Comparison of ENCODE assay signal across 19 mouse cellular contexts in the genomic region with DNA sequence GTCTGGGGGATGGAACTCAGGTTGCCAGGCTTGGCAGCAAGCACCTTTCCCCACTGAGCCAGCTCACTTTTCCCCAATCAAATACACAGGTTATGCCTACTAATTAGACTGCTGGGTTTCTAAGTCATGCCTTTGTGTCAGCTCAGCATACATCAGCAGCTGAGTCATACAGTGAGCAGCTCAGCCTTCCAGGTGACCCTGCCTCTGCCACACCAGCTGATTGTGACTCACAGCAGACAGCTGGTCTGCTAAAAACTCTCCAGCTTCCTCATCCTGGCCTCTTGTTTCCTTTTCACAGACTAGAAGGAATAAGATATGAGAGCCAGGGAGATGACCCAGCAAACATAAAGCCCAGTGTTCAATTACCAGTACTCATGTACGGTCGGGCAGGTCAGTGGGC.
DNase-seq lines count a peak whose midpoint lies in the region; ATAC-seq and TF ChIP-seq lines count a peak whose summit lies in the region.
"Had no signal": no experiment of that assay in that cellular context is flagged by ENCODE, and none has a peak within 500 bp of the region (broad histone marks: within the 10 kb centered on the region; RNA-seq: fewer than 3 reads in every experiment).

No protein-coding gene starts in this region.

- H3K27ac ChIP-seq in lung, postnatal 0 days (ENCODE audit: low read length), result no peak overlapping the region
- H3K27ac ChIP-seq in CH12.LX (ENCODE audit: insufficient read depth, low read depth), result no peak overlapping the region
- H3K27ac ChIP-seq: forebrain, embryonic 10.5 days; limb, embryonic 10.5 days; liver, embryonic 14.5 days; midbrain, embryonic 13.5 days had no signal

- no peak overlapping the region for H3ac ChIP-seq in myocyte (ENCODE audit: control insufficient read depth, insufficient read length)

- TF ChIP-seq CTCF in lung, postnatal 0 days (IDR thresholded peaks at IDR 0.05), result no peak
- TF ChIP-seq CTCF in CH12.LX (conservative IDR thresholded peaks at IDR 0.05 in 1 of 2, IDR thresholded peaks at IDR 0.05 in 1 of 2; ENCODE audit: low read depth in 2 of 2, low read length in 2 of 2), result no peak

- TF ChIP-seq POLR2A in CH12.LX (IDR thresholded peaks at IDR 0.05; ENCODE audit: low read depth, low read length), result no peak
- no peak for TF ChIP-seq POLR2A in myocyte (IDR thresholded peaks at IDR 0.05; ENCODE audit: insufficient read length, low read depth)

- WGBS in lung, postnatal 0 days, result 84% methylated on average over 2 of the region's 2 CpGs

- peak; percentile 32; the same call in 1 of the 2 replicates for ATAC-seq in lung, postnatal 0 days
- ATAC-seq in megakaryocyte progenitor cell, adult 5-6 weeks (replicated peaks; ENCODE audit: poor library complexity), result no peak
- ATAC-seq: activated CD4-positive, CD25-positive, alpha-beta regulatory T cell, adult 4 months; midbrain, embryonic 13.5 days had no signal

- in situ Hi-C loops in CH12.LX (cut with MboI; ENCODE audit: low pct_ligation_motif_present, low pct_unique_long_range_greater_than_20kb, low sequenced_read_pairs), result no loop called here

- dilution Hi-C loops in CH12.LX (cut with MboI; ENCODE audit: extremely low pct_ligation_motif_present, extremely low pct_unique_long_range_greater_than_20kb, low sequenced_read_pairs), result no loop called here

- H3K9me3 ChIP-seq in lung, postnatal 0 days (ENCODE audit: low read length), result no peaks in the 10 kb centered on the region
- H3K9me3 ChIP-seq in CH12.LX (replicated peaks; ENCODE audit: low read length), result peaks cover 42% of the 10 kb centered on the region
- H3K9me3 ChIP-seq: forebrain, embryonic 10.5 days; limb, embryonic 10.5 days; midbrain, embryonic 13.5 days had no signal

- H3K27me3 ChIP-seq in lung, postnatal 0 days (replicated peaks; ENCODE audit: insufficient read depth, low read length), result no peaks in the 10 kb centered on the region
- no peaks in the 10 kb centered on the region for H3K27me3 ChIP-seq in CH12.LX (replicated peaks)
- H3K27me3 ChIP-seq in myocyte (ENCODE audit: control insufficient read depth, insufficient read depth, insufficient read length), result no peaks in the 10 kb centered on the region
- H3K27me3 ChIP-seq: midbrain, embryonic 13.5 days had no signal

- DNase-seq in lung, postnatal 0 days (ENCODE audit: low spot score), result peak; percentile 18
- DNase-seq in lung, postnatal 4 days, result no peak
- DNase-seq in CH12.LX (ENCODE audit: extremely low read depth), result no peak
- DNase-seq in adrenal gland, postnatal 10 days, result peak; percentile 7
- DNase-seq in thymus, postnatal 10 days (ENCODE audit: low spot score in 2 of 2), result no peak
- DNase-seq in cerebellum, adult 8-10 months, result no peak
- DNase-seq: cerebellum, postnatal 25 days; heart, postnatal 14 days; kidney, postnatal 36 days; layer of hippocampus, postnatal 36 days; lung, postnatal 14 days had no signal

- no peak for TF ChIP-seq RAD21 in CH12.LX (IDR thresholded peaks at IDR 0.05; ENCODE audit: low read depth, low read length)

- H3K4me1 ChIP-seq in lung, postnatal 0 days (ENCODE audit: insufficient read depth, low read depth, low read length), result no peaks in the 10 kb centered on the region
- no peaks in the 10 kb centered on the region for H3K4me1 ChIP-seq in CH12.LX (ENCODE audit: control insufficient read depth in 1 of 2, insufficient read depth in 2 of 2)
- H3K4me1 ChIP-seq: forebrain, embryonic 10.5 days; limb, embryonic 10.5 days; midbrain, embryonic 13.5 days had no signal

- H3K36me3 ChIP-seq in lung, postnatal 0 days (ENCODE audit: insufficient read depth, low read length), result no peaks in the 10 kb centered on the region
- H3K36me3 ChIP-seq in CH12.LX (replicated peaks in 1 of 2; ENCODE audit: control insufficient read depth in 1 of 2, insufficient read depth in 1 of 2, low read length in 1 of 2), result no peaks in the 10 kb centered on the region
- H3K36me3 ChIP-seq in myocyte (ENCODE audit: control insufficient read depth, insufficient read depth), result no peaks in the 10 kb centered on the region
- H3K36me3 ChIP-seq: forebrain, embryonic 10.5 days; G1E; limb, embryonic 10.5 days; midbrain, embryonic 13.5 days had no signal

- no peak for TF ChIP-seq EP300 in lung, postnatal 0 days (IDR thresholded peaks at IDR 0.05)
- TF ChIP-seq EP300 in CH12.LX (IDR thresholded peaks at IDR 0.05; ENCODE audit: low read length), result no peak

- no peak overlapping the region for H3K4me2 ChIP-seq in lung, postnatal 0 days (replicated peaks; ENCODE audit: low read depth, low read length)
- no peak overlapping the region for H3K4me2 ChIP-seq in CH12.LX (ENCODE audit: insufficient read depth, low read depth, poor library complexity, severe bottlenecking)
- H3K4me2 ChIP-seq in myocyte (ENCODE audit: low read depth), result peak overlapping the region; percentile 21
- H3K4me2 ChIP-seq: midbrain, embryonic 13.5 days had no signal

- no peak overlapping the region for H3K9ac ChIP-seq in lung, postnatal 0 days (replicated peaks; ENCODE audit: low read depth)
- H3K9ac ChIP-seq in CH12.LX (ENCODE audit: insufficient read depth, low read depth), result no peak overlapping the region
- H3K9ac ChIP-seq: liver, embryonic 14.5 days; midbrain, embryonic 13.5 days had no signal

- H3K79me2 ChIP-seq in CH12.LX (replicated peaks; ENCODE audit: control insufficient read depth, extremely low read depth, insufficient read depth, poor library complexity, severe bottlenecking) (no peaks in the 10 kb centered on the region), myocyte (ENCODE audit: control insufficient read depth, insufficient read depth) (no peaks in the 10 kb centered on the region)

- H3K4me3 ChIP-seq in lung, postnatal 0 days (ENCODE audit: low read depth, low read length), result no peak overlapping the region
- no peak overlapping the region for H3K4me3 ChIP-seq in CH12.LX (replicated peaks in 1 of 3; ENCODE audit: low read depth in 2 of 3, low read length in 2 of 3, poor library complexity in 1 of 3)
- H3K4me3 ChIP-seq in myocyte, result no peak overlapping the region
- H3K4me3 ChIP-seq: forebrain, embryonic 10.5 days; limb, embryonic 10.5 days; midbrain, embryonic 13.5 days had no signal

TF ChIP-seq in CH12.LX, 34 proteins besides CTCF, POLR2A, EP300 and RAD21:
- TF ChIP-seq ETS1 (conservative IDR thresholded peaks at IDR 0.05; ENCODE audit: low read depth, low read length) (peak; percentile 82), NRF1 (IDR thresholded peaks at IDR 0.05; ENCODE audit: low read depth, low read length) (no peak)

TF ChIP-seq in myocyte, 11 proteins besides CTCF, POLR2A, EP300 and RAD21:
- TF ChIP-seq MYOG (IDR thresholded peaks at IDR 0.05; ENCODE audit: control insufficient read depth in 1 of 3, insufficient read depth in 1 of 3, insufficient read length in 2 of 3, low read depth in 2 of 3) (peak; percentile 79 to 93 (median 92)), SRF (IDR thresholded peaks at IDR 0.05; ENCODE audit: control insufficient read depth, insufficient read length, low read depth) (no peak), REST (IDR thresholded peaks at IDR 0.05; ENCODE audit: insufficient read depth, insufficient read length) (no peak), TCF3 (IDR thresholded peaks at IDR 0.05; ENCODE audit: insufficient read length, low read depth) (peak; percentile 56), TCF12 (IDR thresholded peaks at IDR 0.05; ENCODE audit: insufficient read depth, poor library complexity, severe bottlenecking) (peak; percentile 68), CEBPB (IDR thresholded peaks at IDR 0.05; ENCODE audit: insufficient read depth, poor library complexity, severe bottlenecking) (no peak), MYOD1 (IDR thresholded peaks at IDR 0.05; ENCODE audit: control insufficient read depth in 1 of 3, insufficient read length in 2 of 3, low read depth in 2 of 3) (peak; percentile 75 to 95 (median 75)), MAX (IDR thresholded peaks at IDR 0.05; ENCODE audit: low read depth) (no peak)

Comparison
In these comparisons a context has a peak if more than half of its experiments do, and no peak if none do; other contexts are left out.
1. DNase-seq: peak in lung, postnatal 0 days (single experiment) and adrenal gland, postnatal 10 days (single experiment); none in lung, postnatal 4 days (0 of 2), CH12.LX (single experiment), thymus, postnatal 10 days (0 of 2) and cerebellum, adult 8-10 months (single experiment).